Mouse (Mus musculus): ENCODE data around the gene Zc3h12b.

DNA sequence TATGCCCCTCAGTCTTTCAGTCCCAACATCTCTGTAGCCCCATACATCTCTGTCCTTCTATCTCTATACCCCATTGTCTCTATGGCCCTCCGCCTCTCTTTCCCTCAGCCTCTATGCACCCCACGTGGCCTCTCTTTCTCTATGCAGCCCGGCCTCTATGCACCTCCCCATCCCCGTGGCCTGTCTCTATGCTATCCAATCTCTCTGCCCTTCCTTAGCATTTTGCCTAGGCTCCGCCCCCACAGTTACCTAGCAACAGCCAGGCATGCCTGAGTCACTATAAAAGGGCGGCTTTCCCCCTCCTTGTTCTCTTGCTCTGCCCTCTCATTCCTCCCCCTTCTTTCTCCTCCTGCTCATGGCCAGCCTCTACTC is 257.1 kb downstream of the Zc3h12b start:
- TF ChIP-seq CTCF (IDR thresholded peaks at IDR 0.05; ENCODE audit: control insufficient read depth, insufficient read depth, low read length) (no peak), POLR2A (IDR thresholded peaks at IDR 0.05; ENCODE audit: borderline replicate concordance, control insufficient read depth, low read depth, low read length) (no peak)
